Mouse (Mus musculus) right cerebral cortex, postnatal 10 days (tissue): ENCODE data around the gene Gm29110.
"Not testable (repeated sequence)": the region's sequence is repeated elsewhere in the genome, so short reads cannot be mapped to it uniquely, and the experiment has no call there.

Source experiments
- DNase-seq, 2 experiments: peaks; one replicate each; pipeline ENCODE4 v3.0.0; 2021; ENCODE audit warnings: low spot score in 2 of 2

Gm29110 gene

DNA sequence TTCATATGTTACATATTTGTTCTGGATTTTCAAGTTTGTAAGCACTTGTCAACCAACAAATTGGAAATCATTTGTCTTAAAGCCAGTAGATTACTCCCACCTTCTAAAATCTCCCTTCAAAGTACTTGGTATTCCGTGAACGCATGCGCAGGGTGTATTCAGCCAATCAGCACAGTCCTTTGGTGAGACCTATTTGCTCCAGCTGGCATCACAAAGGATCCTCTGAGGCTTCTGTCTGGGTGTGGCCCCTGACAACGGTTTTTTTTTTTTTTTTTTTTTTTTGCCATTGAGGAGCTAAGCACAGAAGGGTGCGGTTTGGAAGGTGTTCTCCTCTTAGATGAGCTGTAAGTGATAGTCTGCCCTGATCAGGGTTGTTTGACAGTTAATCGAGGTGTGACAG, at the start of gene Gm29110:
Gm29110 (plus strand) TSS at position 301 of the 400 bp plus-strand sequence.
- not testable (repeated sequence) for DNase-seq
